Mouse (Mus musculus): ENCODE measurements around the gene Papola.
A peak's percentile ranks its signal among the peaks of the same experiment; 100 is the strongest.

Papola gene

GRCm38 (mm10) chr12:105784196-105784999, at the start of gene Papola:
Papola (plus strand) TSS chr12:105784694.
- DNase-seq, result peak; percentile 90 to 92

DNA sequence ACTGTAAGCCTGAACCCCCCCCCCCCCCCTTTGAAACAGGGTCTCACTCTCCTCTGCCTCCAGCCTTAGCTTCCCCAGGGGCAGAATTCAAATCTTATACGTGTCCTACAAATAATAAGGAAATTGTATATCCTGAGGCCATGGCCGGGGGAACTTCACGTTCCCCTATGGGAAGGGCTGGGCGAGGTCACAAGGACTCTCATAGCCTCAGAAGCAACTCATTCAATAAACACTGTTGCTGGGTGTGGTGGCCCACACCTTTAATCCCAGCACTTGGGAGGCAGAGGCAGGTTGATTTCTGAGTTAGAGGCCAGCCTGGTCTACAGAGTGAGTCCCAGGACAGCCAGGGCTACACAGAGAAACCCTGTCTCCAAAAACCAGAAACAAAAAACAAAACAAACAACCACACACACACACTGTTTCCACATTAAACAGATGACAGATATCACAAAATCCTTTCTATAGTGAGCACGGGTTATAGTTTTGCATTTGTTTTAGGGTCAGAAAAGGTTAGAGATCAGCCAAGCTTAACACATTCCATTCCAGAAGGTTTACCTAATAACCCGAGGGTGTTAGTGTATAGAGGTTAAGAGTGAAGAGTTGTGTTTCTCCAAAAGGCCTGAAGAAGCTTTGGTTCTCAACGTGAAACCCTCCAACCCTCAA, 49.1 kb upstream of the Papola start:
- DNase-seq, result no peak

GRCm38 (mm10) chr12:105735889-105736251, 48.6 kb upstream of the Papola start:
- DNase-seq, result peak in 1 of 2 experiments; percentile 28

DNA sequence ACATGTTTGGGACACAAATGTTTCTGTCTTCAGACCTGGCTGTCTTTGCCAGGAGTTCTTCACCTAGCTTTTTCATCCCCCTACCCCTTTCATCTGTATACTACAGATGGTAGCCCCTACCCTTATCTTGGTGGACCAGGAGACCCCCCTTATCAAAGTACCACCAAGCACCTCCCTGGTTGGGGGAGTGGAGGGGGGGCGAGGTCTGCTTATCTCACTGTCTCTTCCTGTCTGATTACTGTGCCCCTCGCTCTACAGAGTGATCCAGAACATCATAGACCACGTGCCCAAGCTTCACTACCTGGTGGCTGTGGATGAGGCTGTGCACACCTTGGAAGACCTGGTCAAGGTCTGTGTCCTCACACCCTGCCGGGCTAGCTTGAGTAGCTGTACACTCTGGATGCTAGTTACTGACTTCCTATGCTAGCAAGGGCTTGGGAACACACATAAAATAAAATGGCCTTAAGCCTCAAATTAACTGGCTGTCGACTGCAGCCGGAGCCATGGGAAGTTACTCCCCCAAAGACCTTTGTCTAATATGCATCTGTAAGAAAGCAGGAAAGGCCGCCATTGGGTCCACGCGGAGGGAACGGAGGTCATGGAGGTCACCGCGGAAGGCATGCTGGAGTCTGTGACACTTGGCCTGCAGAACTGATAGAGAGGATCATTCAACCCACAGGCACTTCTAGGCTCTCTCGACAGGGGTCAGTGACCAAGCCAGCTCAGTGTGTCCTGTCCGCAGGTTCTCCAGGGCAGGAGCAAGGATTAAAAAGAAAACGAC, 46.0 kb upstream of the Papola start:
- peak in 1 of 2 experiments; percentile 19 for DNase-seq

- DNase-seq, result peak; percentile 55 to 77
Measured at GRCm38 (mm10) chr12:105739656-105740055, 44.8 kb upstream of the Papola start.

- no peak for DNase-seq
Measured at GRCm38 (mm10) chr12:105748114-105748513, 36.4 kb upstream of the Papola start.

DNA sequence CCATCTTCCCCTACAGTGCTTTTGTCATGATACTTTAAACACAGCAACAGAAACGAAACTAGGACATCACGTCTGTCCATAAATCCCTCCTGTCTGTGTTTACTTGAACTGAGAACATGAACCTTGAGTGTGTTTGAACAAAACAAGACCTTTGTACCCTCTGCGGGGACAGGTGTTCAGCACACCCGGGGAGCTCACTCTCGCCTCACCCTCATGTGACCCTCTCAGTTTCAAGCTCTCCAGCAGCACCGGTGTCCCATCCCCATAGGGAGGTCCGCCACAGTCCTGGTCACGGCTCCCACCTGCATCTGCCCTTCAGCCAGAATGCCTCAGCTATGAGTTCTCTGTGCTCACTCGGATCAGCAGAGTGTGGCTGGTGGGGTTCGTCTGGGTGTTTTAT, 30.7 kb upstream of the Papola start:
- DNase-seq, result peak; percentile 71 to 79

GRCm38 (mm10) chr12:105757816-105758497, 26.5 kb upstream of the Papola start:
- peak; percentile 91 to 92 for DNase-seq

DNA sequence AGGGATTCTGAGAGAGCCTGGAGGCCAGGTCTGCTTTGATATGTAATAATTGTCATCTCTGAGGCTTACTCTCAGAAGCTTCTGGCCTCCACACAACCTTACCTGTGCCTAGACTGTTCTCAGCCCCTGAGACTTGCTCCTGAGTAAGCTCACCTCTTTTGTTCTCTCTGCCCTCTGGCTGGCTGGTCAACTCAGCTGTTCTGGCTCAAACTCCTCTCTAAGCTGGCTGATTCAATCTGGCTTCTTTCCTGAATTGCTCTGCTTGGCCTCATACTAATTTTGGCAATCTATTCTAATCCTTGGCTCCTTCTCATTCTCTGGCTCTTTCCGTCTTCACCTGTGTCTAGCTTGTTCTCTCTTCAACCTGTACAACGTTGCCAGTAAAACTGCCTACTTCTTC, 25.6 kb upstream of the Papola start:
- peak; percentile 55 to 62 for DNase-seq

- DNase-seq, result no peak
Measured at GRCm38 (mm10) chr12:105759849-105760478, 24.5 kb upstream of the Papola start.

DNA sequence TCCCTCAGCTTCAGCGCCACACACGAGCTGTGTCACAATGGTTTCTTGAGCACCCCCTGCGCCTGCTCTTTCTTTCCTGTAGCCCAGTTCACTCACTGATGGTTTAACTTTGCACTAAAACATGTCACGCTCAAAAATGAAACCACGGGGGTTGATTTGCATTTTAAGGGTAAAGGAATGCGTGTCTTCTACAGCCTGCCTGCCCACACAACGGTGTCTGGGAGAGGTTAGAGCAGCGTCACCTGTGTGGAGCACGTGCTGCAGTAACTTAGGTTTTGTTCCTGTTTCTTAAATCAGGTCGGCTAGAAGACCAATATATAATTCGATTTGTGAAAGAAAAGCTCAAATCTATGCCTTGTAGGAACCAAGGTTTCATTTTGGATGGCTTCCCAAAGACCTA, 23.3 kb upstream of the Papola start:
- peak in 1 of 2 experiments; percentile 37 for DNase-seq

DNA sequence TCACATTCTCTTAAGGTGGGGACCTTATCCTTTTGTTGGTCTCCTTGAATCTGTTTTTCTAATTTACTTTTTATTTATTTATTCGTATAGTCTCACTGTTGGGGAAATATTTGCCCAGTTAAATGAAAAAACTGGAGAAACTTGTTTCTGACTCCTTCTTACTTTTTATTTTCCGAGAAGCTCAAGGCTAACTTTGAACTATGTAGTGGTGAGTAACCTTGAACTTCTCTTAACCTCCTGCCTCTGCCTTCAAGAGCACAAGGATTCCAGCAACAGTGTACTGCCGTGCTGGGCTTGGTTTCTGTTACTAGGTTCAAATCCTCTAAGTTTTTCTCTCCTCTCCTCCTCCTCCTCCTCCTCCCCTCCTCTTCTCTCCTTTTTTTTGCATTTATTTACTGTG, 22.9 kb upstream of the Papola start:
- no peak for DNase-seq

- DNase-seq, result no peak
Measured at GRCm38 (mm10) chr12:105769700-105770099, 14.8 kb upstream of the Papola start.

GRCm38 (mm10) chr12:105774871-105775270, 9.6 kb upstream of the Papola start:
- DNase-seq, result peak; percentile 35 to 45

DNA sequence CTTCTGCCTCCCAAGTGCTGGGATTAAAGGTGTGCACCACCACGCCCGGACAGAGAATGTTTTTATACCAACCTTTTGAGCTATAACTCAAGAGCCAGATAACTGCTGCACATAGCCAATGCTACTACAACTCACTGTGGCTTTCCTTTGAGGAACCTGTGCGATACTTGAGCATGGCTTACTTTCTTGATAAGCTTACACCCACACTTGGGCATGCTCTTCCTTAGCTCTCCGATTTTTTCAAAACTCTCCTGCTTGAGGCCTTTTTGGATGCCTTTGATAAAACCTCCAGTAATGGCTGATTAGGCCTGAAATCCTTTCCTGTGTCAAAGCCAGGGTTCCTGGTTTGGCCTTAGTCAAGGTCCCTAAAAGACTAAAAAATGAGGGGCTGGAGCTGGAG, 6.8 kb upstream of the Papola start:
- no peak for DNase-seq

GRCm38 (mm10) chr12:105785000-105785774, 693 bp downstream of the Papola start:
- peak; percentile 80 to 86 for DNase-seq

DNA sequence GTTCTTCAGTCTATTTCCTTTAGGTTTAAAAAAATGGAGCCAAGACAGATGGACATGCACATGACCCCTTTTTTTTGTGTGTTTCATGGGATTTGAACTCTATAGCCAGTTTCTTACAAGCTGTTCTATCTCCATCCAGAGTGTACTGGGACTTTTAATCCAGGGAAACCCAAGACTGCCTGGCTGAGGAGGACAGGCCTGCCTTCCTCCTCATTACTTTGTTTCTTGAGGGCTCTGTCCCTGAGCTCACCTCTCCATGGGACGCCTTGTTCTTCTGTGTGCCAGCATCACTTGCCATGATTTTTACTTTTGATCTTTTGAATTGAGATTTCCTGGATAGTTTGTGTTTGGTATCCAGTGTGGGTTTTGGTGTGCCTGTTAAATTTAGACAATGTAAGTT, 1.6 kb downstream of the Papola start:
- DNase-seq, result no peak

GRCm38 (mm10) chr12:105787626-105788025, 3.1 kb downstream of the Papola start:
- DNase-seq, result no peak

DNA sequence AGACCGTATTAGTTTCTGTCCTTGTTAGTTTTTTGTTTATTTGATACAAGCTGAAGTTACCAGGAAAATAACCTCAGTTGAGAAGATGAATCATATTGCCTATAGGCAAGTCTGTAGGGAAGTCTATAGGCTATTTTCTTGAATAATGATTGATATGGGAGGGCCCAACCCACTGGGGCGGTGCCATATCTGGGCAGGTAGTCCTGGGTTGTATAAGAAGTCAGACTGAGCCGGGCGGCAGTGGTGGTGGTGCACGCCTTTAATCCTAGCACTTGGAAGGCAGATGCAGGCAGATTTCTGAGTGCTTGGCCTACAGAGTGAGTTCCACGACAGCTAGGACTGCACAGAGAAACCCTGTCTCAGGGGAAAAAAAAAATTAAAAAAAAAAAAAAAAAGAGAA, 5.4 kb downstream of the Papola start:
- DNase-seq, result no peak

DNA sequence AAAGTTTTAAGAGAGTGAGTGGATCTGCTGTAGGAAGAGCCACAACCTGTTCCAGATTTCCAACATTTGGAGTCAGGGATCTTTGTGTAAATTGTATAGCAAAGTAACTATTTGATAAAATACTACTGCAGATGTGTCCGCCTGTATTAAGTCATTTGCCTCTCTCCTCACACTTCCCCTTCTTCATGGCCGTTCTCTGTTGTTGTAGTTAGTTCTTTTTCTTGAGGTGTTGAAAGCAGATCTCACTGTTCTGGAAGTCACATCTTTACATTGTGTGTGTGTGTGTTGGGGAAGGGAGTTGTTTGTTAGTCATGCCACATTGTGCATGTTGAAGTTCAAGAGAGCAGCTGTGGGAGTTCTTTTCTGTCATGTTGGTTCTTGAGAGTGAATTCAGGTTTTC, 10.4 kb downstream of the Papola start:
- no peak for DNase-seq

- no peak for DNase-seq
Measured at GRCm38 (mm10) chr12:105798001-105798400, 13.5 kb downstream of the Papola start.

- no peak for DNase-seq
Measured at GRCm38 (mm10) chr12:105805790-105806189, 21.3 kb downstream of the Papola start.
